ENCODE assay signal across 18 mouse cellular contexts in genomic region chr17:12437771-12438170, GRCm38 (mm10). TPM values are rescaled to one million over a fixed set of nuclear protein-coding genes. Genes with fewer than 3 reads are reported as not detected.
"Had no signal": no experiment of that assay in that cellular context is flagged by ENCODE, and none has a peak within 500 bp of the region (broad histone marks: within the 10 kb centered on the region; RNA-seq: fewer than 3 reads in every experiment).

No protein-coding gene starts in this region.

- H3K4me2 ChIP-seq: lung, embryonic 14.5 days; midbrain, embryonic 11.5 days; midbrain, embryonic 13.5 days; midbrain, embryonic 15.5 days; neural tube, embryonic 12.5 days had no signal

- H3K27me3 ChIP-seq: megakaryocyte, embryonic 14.5 days; midbrain, embryonic 13.5 days; midbrain, embryonic 15.5 days; neural tube, embryonic 12.5 days had no signal

- H3K36me3 ChIP-seq: midbrain, embryonic 13.5 days; midbrain, embryonic 15.5 days; neural tube, embryonic 12.5 days had no signal

- DNase-seq: lung, adult 18-20 months; lung, embryonic 14.5 days; lung, postnatal 10 days; right cerebral cortex, postnatal 14 days; spleen, adult 18-20 months; thymus, adult 18-20 months; thymus, postnatal 14 days; thymus, postnatal 36 days had no signal

- H3K4me1 ChIP-seq: midbrain, embryonic 13.5 days; midbrain, embryonic 15.5 days; neural tube, embryonic 12.5 days had no signal

- ATAC-seq: midbrain, embryonic 13.5 days; midbrain, embryonic 15.5 days had no signal

- H3K4me3 ChIP-seq: megakaryocyte, embryonic 14.5 days; midbrain, embryonic 13.5 days; midbrain, embryonic 15.5 days; neural tube, embryonic 12.5 days had no signal

- H3K9ac ChIP-seq: lung, embryonic 14.5 days; midbrain, embryonic 13.5 days; midbrain, embryonic 15.5 days; neural tube, embryonic 12.5 days had no signal

- H3K27ac ChIP-seq: macrophage; midbrain, embryonic 13.5 days; midbrain, embryonic 15.5 days; neural tube, embryonic 12.5 days had no signal

- H3K9me3 ChIP-seq: midbrain, embryonic 13.5 days; midbrain, embryonic 15.5 days; neural tube, embryonic 12.5 days had no signal

RNA-seq across cellular contexts. Expression of gene Plg, which starts 59.4 kb away (rescaled TPM):
- total RNA-seq: megakaryocyte progenitor cell, adult 5-6 weeks; midbrain, postnatal 0 days; neutrophil, adult 5-6 weeks had no signal
- polyA plus RNA-seq: macrophage; midbrain, embryonic 11.5 days; midbrain, postnatal 0 days; small intestine, adult 2 months had no signal
